Mouse (Mus musculus) natural killer cell, adult 2 months (primary cell): ENCODE results near the gene Arf5.
A peak's percentile ranks its signal among the peaks of the same experiment; 100 is the strongest.

Experiments used
- DNase-seq, 2 experiments: peaks; one replicate each; pipeline ENCODE4 v3.0.0; 2022; ENCODE audit warnings: low spot score in 2 of 2

Arf5 gene

GRCm38 (mm10) chr6:28428290-28428689 lies 4.9 kb downstream of the Arf5 start, which contains the start of gene Gcc1:
Gcc1 (minus strand) TSS chr6:28428390.
- DNase-seq: no peak

GRCm38 (mm10) chr6:28429870-28430269 lies 6.5 kb downstream of the Arf5 start:
- DNase-seq: no peak

GRCm38 (mm10) chr6:28430795-28431537 lies 7.6 kb downstream of the Arf5 start:
- DNase-seq: no peak

GRCm38 (mm10) chr6:28431538-28431855 lies 8.1 kb downstream of the Arf5 start:
- no peak for DNase-seq

- no peak for DNase-seq
Measured at GRCm38 (mm10) chr6:28447937-28448336, 24.6 kb downstream of the Arf5 start.

- DNase-seq: no peak
Measured at GRCm38 (mm10) chr6:28449253-28449652, 25.9 kb downstream of the Arf5 start, which contains the start of gene Pax4. Pax4 (minus strand) TSS chr6:28449353.

DNA sequence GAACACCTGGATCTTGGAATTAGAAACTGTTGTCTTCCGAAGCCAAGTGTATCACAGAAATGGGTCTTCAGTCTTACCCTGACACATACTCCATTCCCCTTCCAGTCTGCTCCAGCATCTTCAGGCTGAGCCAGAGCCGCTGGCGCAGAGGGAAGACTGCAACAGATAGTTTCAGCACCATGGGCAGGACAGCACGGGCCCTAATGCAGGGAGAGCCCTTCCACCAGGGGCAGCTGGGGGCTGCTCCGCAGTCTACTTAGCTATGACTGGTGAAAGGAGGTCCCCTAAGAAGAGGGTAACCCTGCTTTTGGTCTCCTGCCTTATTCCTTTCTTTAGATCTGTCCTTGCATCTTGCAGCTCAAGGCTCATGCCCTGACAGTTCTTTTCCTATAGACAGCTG lies 27.1 kb downstream of the Arf5 start:
- DNase-seq: no peak

DNA sequence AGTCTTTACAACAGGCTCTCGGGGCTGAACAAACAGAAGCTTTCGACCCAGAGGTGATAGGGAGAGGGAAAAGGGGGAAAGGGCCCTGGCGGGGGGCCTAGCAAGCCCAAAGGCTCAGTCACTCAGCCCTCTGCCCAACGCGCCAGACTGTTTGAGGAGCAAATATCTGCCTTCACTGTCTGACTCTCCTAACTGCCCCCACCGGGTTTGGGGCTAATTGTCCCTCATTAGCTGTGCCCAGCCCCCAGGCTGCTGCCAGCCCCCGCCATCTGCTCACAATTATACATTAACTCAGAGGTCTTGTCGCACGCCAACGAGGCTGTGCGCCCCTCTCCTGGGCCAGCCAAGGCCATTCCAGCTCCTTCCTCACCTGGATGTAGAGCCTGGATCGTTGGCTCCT lies 27.6 kb downstream of the Arf5 start:
- no peak for DNase-seq

- DNase-seq: no peak
Measured at GRCm38 (mm10) chr6:28459221-28459668, 35.9 kb downstream of the Arf5 start.

DNA sequence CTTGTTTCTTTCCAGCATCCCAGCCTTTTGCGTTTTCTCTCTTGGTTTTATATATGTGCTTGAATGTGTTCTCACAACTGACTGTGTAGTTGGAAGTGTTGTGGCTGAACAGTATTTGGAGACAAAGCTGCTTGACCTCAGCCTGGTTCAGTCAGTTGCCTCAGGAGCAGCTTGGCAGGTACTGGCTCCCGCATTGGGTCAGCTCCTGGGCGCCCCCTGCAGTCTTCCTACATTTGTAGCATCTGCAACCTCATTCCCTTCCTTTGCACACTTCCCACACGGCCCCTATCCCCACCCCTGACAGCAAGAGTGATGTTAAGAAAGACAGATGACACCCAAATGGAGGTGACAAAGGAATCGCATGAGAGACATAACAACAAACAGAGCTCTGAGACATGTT lies 37.2 kb downstream of the Arf5 start:
- DNase-seq: peak in 1 of 2 experiments; percentile 16

- no peak for DNase-seq
Measured at GRCm38 (mm10) chr6:28464630-28465029, 41.3 kb downstream of the Arf5 start.

DNA sequence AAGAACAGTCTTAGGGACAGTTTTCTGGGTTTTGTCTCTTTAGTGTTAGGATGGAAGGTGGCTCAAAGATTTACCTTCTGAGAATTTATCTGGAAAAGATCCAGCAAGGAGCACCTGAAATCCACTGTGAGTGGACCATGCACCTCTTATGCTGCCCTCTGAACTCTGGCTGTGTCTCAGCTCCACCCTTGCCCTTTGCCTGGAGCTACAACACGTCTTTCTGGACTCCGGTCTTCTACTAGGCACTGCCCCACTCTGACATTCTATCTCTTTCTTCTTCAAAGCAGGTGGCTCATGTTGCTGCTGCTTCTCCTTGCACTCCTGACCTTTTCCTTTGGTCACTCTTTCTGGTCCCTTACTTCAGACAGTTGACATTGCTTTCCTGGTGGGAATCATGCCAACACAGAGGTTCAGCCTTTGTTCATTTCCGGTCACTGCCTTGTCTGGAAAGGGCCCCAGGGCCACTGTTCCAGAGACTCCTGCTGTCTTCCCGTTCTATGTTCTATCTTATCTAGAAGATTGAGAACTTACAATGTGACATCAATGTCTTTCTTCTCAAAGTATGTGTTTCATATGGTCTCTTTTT lies 46.8 kb downstream of the Arf5 start:
- no peak for DNase-seq

- DNase-seq: no peak
Measured at GRCm38 (mm10) chr6:28470621-28471020, 47.3 kb downstream of the Arf5 start.

DNA sequence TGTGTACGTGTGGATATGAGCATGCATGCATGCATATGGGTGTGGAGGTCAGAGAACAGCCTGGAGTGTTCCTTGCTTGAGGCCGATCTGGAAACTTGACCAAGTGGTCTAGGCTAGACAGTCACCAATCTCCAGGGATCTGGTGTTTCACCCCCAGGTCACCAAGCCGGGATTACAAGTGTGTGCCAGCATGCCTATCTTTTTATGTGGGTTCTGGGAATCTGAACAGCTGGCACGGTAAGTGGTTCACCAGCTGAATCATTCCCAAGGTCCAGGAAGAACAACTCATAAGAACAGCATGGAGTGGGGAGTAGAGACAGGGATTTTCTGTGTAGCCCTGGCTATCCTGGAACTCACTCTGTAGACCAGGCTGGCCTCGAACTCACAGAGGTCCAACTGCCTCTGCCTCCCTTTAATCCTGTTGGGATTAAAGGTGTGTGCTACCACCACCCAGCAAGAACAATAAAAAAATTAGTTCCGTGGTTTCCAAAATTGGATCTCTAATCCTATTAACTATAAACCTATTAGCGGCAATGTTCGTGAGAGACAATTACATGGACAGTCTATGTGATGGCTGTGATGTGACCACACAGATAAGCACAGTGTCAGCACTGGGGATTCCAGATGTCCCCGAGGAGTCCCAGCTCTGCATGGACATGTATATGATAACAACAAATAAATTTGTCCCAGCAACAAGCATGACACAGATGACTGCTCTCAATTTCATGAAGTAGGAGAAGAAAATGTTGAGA lies 48.1 kb downstream of the Arf5 start:
- no peak for DNase-seq

DNA sequence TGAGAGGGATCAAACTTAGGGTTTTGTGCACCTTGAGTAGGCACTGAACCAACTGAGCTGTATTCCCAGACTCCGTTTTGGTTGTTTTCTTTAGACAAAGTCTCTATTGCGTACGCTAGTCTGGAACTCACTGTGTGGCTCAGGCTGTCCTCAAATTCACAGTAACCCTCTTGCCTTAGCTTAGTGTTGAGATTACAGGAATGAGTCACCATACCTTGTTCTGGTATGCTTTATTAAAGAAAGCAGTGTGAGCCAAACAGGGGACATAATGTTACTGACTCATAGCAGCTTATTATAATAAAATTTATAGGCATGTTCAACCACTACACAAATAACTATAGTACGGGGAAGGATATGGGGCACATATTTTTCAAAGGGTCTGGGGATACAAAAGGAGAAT lies 50.9 kb downstream of the Arf5 start:
- DNase-seq: no peak

DNA sequence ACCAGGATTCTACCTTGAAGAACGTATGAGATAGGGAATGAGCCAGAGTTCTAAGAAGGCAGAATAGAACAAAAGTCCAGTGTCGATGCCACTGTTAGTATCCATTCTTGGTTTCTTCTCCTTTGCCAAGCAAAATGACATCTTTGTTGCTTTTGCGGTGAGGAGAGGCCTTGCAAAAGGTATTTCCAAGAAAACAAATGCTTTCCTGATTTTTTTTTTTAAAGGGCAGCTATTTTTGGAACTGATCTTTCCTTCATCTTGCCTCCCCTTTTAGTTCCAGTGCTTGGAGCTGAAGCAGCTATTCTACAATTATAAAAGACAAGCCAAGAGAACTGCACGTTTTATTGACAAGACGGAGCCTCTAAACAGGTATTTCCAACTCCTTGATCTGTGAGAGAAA lies 51.5 kb downstream of the Arf5 start, which contains the start of gene Snd1:
Gene Snd1 (plus strand): TSS at position 301 of the 400 bp plus-strand sequence.
- DNase-seq: no peak
